Mouse (Mus musculus): ENCODE measurements at regions not wholly inside any gene's neighbourhood (a gene's known extent, or its start where the extent isn't known, plus 50 kb on each side); places are given as distances from the start of the nearest gene placed in this dataset.

DNA sequence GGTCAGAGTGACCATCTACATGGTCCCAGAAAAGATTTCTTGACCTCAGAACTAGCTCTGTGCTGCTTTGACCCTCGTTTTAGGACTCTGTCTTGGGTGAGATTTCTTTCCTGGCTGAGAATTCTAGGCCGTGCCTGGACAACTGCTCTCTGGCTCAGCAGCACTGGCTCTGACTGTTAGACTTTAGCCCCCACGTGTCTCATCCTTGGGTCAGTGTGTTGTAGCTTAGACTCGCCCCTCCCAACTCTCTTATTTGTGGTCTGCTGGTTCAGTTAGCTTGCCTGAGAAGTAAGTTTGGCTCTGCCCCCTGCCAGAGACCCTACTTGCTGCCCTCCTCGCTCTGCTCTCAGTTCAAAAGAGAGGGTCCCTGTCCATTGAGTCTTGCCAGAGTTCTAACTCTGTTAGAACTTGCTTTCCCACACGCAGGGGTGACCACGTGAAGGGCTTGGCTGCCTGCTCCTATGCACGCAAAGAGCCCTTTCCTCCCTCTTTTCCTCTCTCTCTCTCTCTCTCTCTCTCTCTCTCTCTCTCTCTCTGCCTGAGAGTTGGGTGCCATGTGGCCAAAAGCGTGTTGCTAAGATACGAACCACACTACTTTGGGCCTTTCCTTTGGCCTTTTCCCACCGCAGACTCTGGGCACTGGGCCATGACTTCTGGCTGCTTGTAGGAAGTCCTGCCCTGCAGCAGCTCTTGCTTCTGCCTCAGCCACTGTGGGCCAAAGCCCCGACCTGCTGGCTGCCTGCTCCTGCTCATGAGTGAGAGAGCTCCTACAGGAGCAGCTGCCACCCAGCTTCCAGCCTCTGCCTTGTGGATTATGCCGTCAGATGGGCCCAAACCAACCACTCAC, 344.2 kb upstream of the Amot start:
- DNase-seq (ENCODE audit: low spot score), result peak; percentile 18

DNA sequence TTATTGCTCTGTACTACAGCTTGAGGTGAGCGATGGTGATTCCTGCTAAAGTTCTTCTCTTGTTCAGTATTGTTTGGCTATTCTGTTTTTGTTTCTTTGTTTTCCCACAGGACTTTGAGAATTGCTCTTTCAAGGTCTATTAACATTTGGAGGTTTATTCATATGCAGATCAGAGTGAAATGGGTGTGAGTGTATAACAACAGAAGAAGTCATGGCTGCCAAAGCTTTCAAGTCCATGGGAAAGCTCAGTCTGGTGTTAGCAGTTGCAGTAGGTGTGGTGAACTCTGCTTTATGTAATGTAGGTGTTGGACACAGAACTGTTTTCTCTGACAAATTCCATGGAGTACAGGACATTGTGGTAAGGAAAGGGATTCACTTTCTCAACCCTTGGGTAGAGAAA, 328.1 kb upstream of the Amot start:
- DNase-seq (ENCODE audit: low spot score), result no peak

DNA sequence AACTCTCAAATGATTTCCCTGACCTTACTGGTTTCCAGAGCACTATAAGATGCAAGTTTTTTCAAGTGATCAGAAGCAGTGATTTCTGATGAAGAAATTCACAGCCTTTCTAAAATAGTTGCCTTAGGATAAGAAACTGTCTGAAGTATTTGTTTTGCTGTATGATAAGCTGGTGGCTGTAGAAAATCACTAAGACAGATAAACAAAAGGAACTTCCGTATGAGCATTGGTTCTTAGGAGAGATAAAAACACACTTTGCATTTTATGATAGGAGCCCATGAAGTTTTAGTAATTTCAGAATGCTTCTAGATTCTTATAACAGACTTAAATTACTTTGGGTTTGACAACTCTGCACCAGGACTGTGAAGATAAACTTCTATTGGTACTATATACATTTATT, 308.0 kb upstream of the Amot start:
- no peak for DNase-seq (ENCODE audit: low spot score)

Data from lung, postnatal 25 days (tissue).